Mouse (Mus musculus) cortical plate, adult 2 months (tissue): ENCODE data around the gene Lamc1.

Experiments used
- CTCF ChIP-seq: fragments of 200-500 bp; IDR thresholded peaks from 2 replicates; pipeline ENCODE4 v1.5.1; 2011; ENCODE audit warnings: mild to moderate bottlenecking, control low read depth, low read length; ENCODE audit not compliant: insufficient read depth; ENCODE audit errors: extremely low read depth
- POLR2A ChIP-seq: fragments of 200-500 bp; IDR thresholded peaks from 2 replicates; pipeline ENCODE4 v1.6.1; 2011; ENCODE audit warnings: mild to moderate bottlenecking, low read length, control low read depth; ENCODE audit not compliant: insufficient read depth; ENCODE audit errors: extremely low read depth

DNA sequence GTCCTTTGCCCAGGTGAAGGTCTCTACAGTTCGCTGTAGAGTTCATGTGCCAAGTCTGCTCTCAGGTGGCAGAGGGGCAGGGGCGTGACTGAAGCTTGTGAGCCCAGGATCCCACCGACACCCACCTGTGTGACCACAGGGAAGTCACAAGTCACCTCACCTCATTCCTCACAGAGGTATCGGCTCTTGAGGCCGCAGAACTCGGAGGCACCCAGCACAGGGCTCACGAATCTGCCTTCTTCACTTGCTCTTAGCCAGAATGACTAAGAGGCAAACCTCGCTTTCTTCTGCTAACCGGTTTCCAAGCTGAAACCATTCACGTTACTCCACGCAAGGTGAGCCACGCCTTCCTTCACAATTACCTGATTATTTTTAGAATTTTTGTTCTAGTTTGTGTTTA lies 11.2 kb downstream of the Lamc1 start:
- no peak for TF ChIP-seq POLR2A
- no peak for TF ChIP-seq CTCF
